Mouse (Mus musculus): ENCODE measurements around the gene Nmral1. TPM values are rescaled to one million over a fixed set of nuclear protein-coding genes. Genes with fewer than 3 reads are reported as not detected.

The Nmral1 gene
- polyA plus RNA-seq (2014; fragmentation: Illumina TruSeq; extraction: RNeasy Lipid Tissue Mini Kit (QIAGEN cat#74804); ENCODE audit: low read depth, low replicate concordance) = 1.2 TPM

GRCm38 (mm10) chr16:4718753-4719518, at the start of gene Nmral1:
Gene Nmral1, minus strand, starts transcription at chr16:4719356.

GRCm38 (mm10) chr16:4725780-4726527, 6.8 kb upstream of the Nmral1 start, which contains the start of gene Hmox2:
Gene Hmox2, plus strand, starts transcription at chr16:4726361.

GRCm38 (mm10) chr16:4679121-4680018, 39.8 kb downstream of the Nmral1 start, which contains the start of gene Coro7:
Gene Coro7, minus strand, starts transcription at chr16:4679777.

Other genes starting within 250 kb of the Nmral1 start
- 0.69 TPM for gene Srl, start 177.5 kb downstream of the Nmral1 start, polyA plus RNA-seq (2014; fragmentation: Illumina TruSeq; extraction: RNeasy Lipid Tissue Mini Kit (QIAGEN cat#74804); ENCODE audit: low read depth, low replicate concordance)
- 1.2 TPM for gene Tfap4, start 159.5 kb downstream of the Nmral1 start, polyA plus RNA-seq (2014; fragmentation: Illumina TruSeq; extraction: RNeasy Lipid Tissue Mini Kit (QIAGEN cat#74804); ENCODE audit: low read depth, low replicate concordance)
- 0.13 TPM for gene Glis2, start 124.6 kb downstream of the Nmral1 start, polyA plus RNA-seq (2014; fragmentation: Illumina TruSeq; extraction: RNeasy Lipid Tissue Mini Kit (QIAGEN cat#74804); ENCODE audit: low read depth, low replicate concordance)
- 13.7 TPM for gene Pam16, start 94.4 kb downstream of the Nmral1 start, polyA plus RNA-seq (2014; fragmentation: Illumina TruSeq; extraction: RNeasy Lipid Tissue Mini Kit (QIAGEN cat#74804); ENCODE audit: low read depth, low replicate concordance)
- gene Vasn, start 79.4 kb downstream of the Nmral1 start, polyA plus RNA-seq (2014; fragmentation: Illumina TruSeq; extraction: RNeasy Lipid Tissue Mini Kit (QIAGEN cat#74804); ENCODE audit: low read depth, low replicate concordance) = 0.56 TPM
- 45.1 TPM for gene Dnaja3, start 79.4 kb downstream of the Nmral1 start, polyA plus RNA-seq (2014; fragmentation: Illumina TruSeq; extraction: RNeasy Lipid Tissue Mini Kit (QIAGEN cat#74804); ENCODE audit: low read depth, low replicate concordance)
- 1.8 TPM for gene Coro7, start 39.6 kb downstream of the Nmral1 start, polyA plus RNA-seq (2014; fragmentation: Illumina TruSeq; extraction: RNeasy Lipid Tissue Mini Kit (QIAGEN cat#74804); ENCODE audit: low read depth, low replicate concordance)
- 49.5 TPM for gene Hmox2, start 7.0 kb upstream of the Nmral1 start, polyA plus RNA-seq (2014; fragmentation: Illumina TruSeq; extraction: RNeasy Lipid Tissue Mini Kit (QIAGEN cat#74804); ENCODE audit: low read depth, low replicate concordance)
- 35.6 TPM for gene Cdip1, start 70.9 kb upstream of the Nmral1 start, polyA plus RNA-seq (2014; fragmentation: Illumina TruSeq; extraction: RNeasy Lipid Tissue Mini Kit (QIAGEN cat#74804); ENCODE audit: low read depth, low replicate concordance)
- gene 4930562C15Rik, start 116.1 kb upstream of the Nmral1 start, polyA plus RNA-seq (2014; fragmentation: Illumina TruSeq; extraction: RNeasy Lipid Tissue Mini Kit (QIAGEN cat#74804); ENCODE audit: low read depth, low replicate concordance) = not detected
- 1.2 TPM for gene Ubald1, start 161.0 kb upstream of the Nmral1 start, polyA plus RNA-seq (2014; fragmentation: Illumina TruSeq; extraction: RNeasy Lipid Tissue Mini Kit (QIAGEN cat#74804); ENCODE audit: low read depth, low replicate concordance)
- 6.2 TPM for gene Mgrn1, start 166.9 kb upstream of the Nmral1 start, polyA plus RNA-seq (2014; fragmentation: Illumina TruSeq; extraction: RNeasy Lipid Tissue Mini Kit (QIAGEN cat#74804); ENCODE audit: low read depth, low replicate concordance)
- gene Nudt16l1, start 219.4 kb upstream of the Nmral1 start, polyA plus RNA-seq (2014; fragmentation: Illumina TruSeq; extraction: RNeasy Lipid Tissue Mini Kit (QIAGEN cat#74804); ENCODE audit: low read depth, low replicate concordance) = 4.2 TPM
- gene Anks3, start 244.8 kb upstream of the Nmral1 start, polyA plus RNA-seq (2014; fragmentation: Illumina TruSeq; extraction: RNeasy Lipid Tissue Mini Kit (QIAGEN cat#74804); ENCODE audit: low read depth, low replicate concordance) = 3.4 TPM